ENCODE assay signal across 12 mouse cellular contexts in the genomic region with DNA sequence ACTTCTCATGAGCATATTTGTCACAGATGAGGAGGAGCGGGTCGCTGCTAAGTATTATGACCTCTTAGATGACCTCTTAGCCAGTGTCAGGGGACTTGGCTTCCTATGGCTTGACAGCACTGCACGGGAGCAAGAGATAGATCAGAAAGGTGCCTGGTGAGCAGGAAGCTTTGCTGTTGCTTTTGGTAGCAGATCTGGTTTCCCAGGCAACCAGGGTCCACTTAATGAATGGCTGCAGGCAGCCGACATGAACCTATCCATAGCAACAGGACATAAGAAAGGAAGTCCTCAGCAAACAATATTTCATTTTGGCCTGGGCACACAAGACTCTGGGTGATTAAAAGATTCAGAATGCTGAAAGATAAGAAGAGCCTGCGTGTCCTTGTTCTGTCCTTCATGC. TPM values are rescaled to one million over a fixed set of nuclear protein-coding genes. Genes with fewer than 3 reads are reported as not detected.
DNase-seq lines count a peak whose midpoint lies in the region; ATAC-seq lines count a peak whose summit lies in the region.
"Had no signal": no experiment of that assay in that cellular context is flagged by ENCODE, and none has a peak within 500 bp of the region (broad histone marks: within the 10 kb centered on the region; RNA-seq: fewer than 3 reads in every experiment).

No protein-coding gene starts in this region.

- intact Hi-C loops in heart, postnatal 36 days (cut with DNase I), result loop anchor here (5.0 kb wide), 1 partner anchor 288 kb away; no protein-coding TSS in a partner anchor

- peaks cover 12% of the 10 kb centered on the region for H3K4me1 ChIP-seq in forebrain, embryonic 13.5 days
- H3K4me1 ChIP-seq in midbrain, embryonic 11.5 days (ENCODE audit: control insufficient read depth, insufficient read depth, low read length), result peaks cover 3% of the 10 kb centered on the region

- no peak overlapping the region for H3K4me3 ChIP-seq in forebrain, embryonic 13.5 days
- no peak overlapping the region for H3K4me3 ChIP-seq in midbrain, embryonic 11.5 days (ENCODE audit: low read depth, low read length)
- H3K4me3 ChIP-seq: heart, adult 2 months had no signal

- H3K36me3 ChIP-seq in forebrain, embryonic 13.5 days (ENCODE audit: poor library complexity, severe bottlenecking), result no peaks in the 10 kb centered on the region
- H3K36me3 ChIP-seq in midbrain, embryonic 11.5 days (ENCODE audit: control insufficient read depth, insufficient read depth, low read length), result no peaks in the 10 kb centered on the region

- ATAC-seq in forebrain, embryonic 13.5 days, result no peak
- peak; percentile 31; the same call in 1 of the 2 replicates for ATAC-seq in midbrain, embryonic 11.5 days (ENCODE audit: low FRiP score)
- ATAC-seq: inflammation-experienced regulatory T-cells, adult 6 months had no signal

- WGBS in forebrain, embryonic 13.5 days, result 17% methylated on average over 5 of the region's 5 CpGs
- 16% methylated on average over 5 of the region's 5 CpGs for WGBS in midbrain, embryonic 11.5 days

- H3K9ac ChIP-seq in forebrain, embryonic 13.5 days, result no peak overlapping the region
- no peak overlapping the region for H3K9ac ChIP-seq in midbrain, embryonic 11.5 days (ENCODE audit: low read length)

- DNase-seq in heart, adult 11 months, result peak; percentile 42
- no peak for DNase-seq in heart, postnatal 36 days
- DNase-seq in ZHBTc4 (ENCODE audit: low read depth, low spot score), result peak; percentile 15
- peak; percentile 83 for DNase-seq in midbrain, embryonic 11.5 days (ENCODE audit: low spot score, missing footprints)
- DNase-seq in gastrocnemius, adult 8-10 months (ENCODE audit: low spot score in 2 of 2), result no peak
- no peak for DNase-seq in layer of hippocampus, adult 8-10 months (ENCODE audit: low spot score in 2 of 2)
- DNase-seq in cerebellum, adult 9-10 months, result no peak
- DNase-seq: cerebellum, postnatal 25 days; heart, adult 2 months had no signal

- no peaks in the 10 kb centered on the region for H3K9me3 ChIP-seq in forebrain, embryonic 13.5 days (replicated peaks)
- H3K9me3 ChIP-seq in midbrain, embryonic 11.5 days (ENCODE audit: control insufficient read depth, low read length), result no peaks in the 10 kb centered on the region

- H3K27me3 ChIP-seq in forebrain, embryonic 13.5 days, result no peaks in the 10 kb centered on the region
- no peaks in the 10 kb centered on the region for H3K27me3 ChIP-seq in midbrain, embryonic 11.5 days (ENCODE audit: control insufficient read depth, insufficient read depth, low read length)

- H3K4me2 ChIP-seq in forebrain, embryonic 13.5 days, result no peak overlapping the region
- no peak overlapping the region for H3K4me2 ChIP-seq in midbrain, embryonic 11.5 days

- H3K27ac ChIP-seq in forebrain, embryonic 13.5 days, result 0 out of 2 replicates have a peak overlapping the region, but pooled peaks have one; percentile 44
- no peak overlapping the region for H3K27ac ChIP-seq in midbrain, embryonic 11.5 days (ENCODE audit: low read depth, low read length)
- H3K27ac ChIP-seq: heart, adult 2 months had no signal

RNA-seq across cellular contexts. Expression of a gene that starts 13.9 kb away (rescaled TPM):
- total RNA-seq in heart, postnatal 36 days (2021), result 10 to 100 TPM; 17.1 to 25.1 TPM
- polyA plus RNA-seq in forebrain, embryonic 13.5 days (2015; fragmentation: Nextera tagmentation; extraction: Ambion mirVana), result 34.0 and 40.4 TPM in 2 replicates
- polyA plus RNA-seq in midbrain, embryonic 11.5 days (2014; fragmentation: Nextera tagmentation; extraction: Ambion mirVana), result 42.3 and 50.4 TPM in 2 replicates
- total RNA-seq in gastrocnemius, adult 8-10 months (2022), result 10 to 100 TPM; 17.2 to 23.4 (median 22.3) TPM
- total RNA-seq in layer of hippocampus, adult 8-10 months (2022), result 10 to 100 TPM; 70.6 to 89.2 (median 80.9) TPM

RNA-seq across cellular contexts. Expression of a gene that starts 14.1 kb away (rescaled TPM):
- total RNA-seq in heart, postnatal 36 days (2021), result 1 to 10 TPM; 7.7 to 8.5 TPM
- polyA plus RNA-seq in forebrain, embryonic 13.5 days (2015; fragmentation: Nextera tagmentation; extraction: Ambion mirVana), result 35.1 and 41.0 TPM in 2 replicates
- 53.3 and 55.4 TPM in 2 replicates for polyA plus RNA-seq in midbrain, embryonic 11.5 days (2014; fragmentation: Nextera tagmentation; extraction: Ambion mirVana)
- 1 to 10 TPM; 2.7 to 5.6 (median 3.8) TPM for total RNA-seq in gastrocnemius, adult 8-10 months (2022)
- total RNA-seq in layer of hippocampus, adult 8-10 months (2022), result 10 to 100 TPM; 13.5 to 18.4 (median 15.3) TPM

RNA-seq across cellular contexts. Expression of a gene that starts 25.9 kb away (rescaled TPM):
- total RNA-seq in heart, postnatal 36 days (2021), result not detected
- 3.4 and 5.4 TPM in 2 replicates for polyA plus RNA-seq in forebrain, embryonic 13.5 days (2015; fragmentation: Nextera tagmentation; extraction: Ambion mirVana)
- polyA plus RNA-seq in midbrain, embryonic 11.5 days (2014; fragmentation: Nextera tagmentation; extraction: Ambion mirVana), result 0.26 and 0.37 TPM in 2 replicates
- total RNA-seq in gastrocnemius, adult 8-10 months (2022), result under 1 TPM; 0.03 to 0.19 (median 0.06) TPM
- 100 to 1,000 TPM; 194 to 269 (median 224) TPM for total RNA-seq in layer of hippocampus, adult 8-10 months (2022)
- total RNA-seq: heart, adult 2 months; MEL had no signal
- polyA plus RNA-seq: inflammation-experienced regulatory T-cells, adult 6 months had no signal

Comparison
In these comparisons a context has a peak if more than half of its experiments do, and no peak if none do; other contexts are left out.
1. DNase-seq: peak in heart, adult 11 months (single experiment), ZHBTc4 (single experiment) and midbrain, embryonic 11.5 days (single experiment); none in heart, postnatal 36 days (0 of 2), gastrocnemius, adult 8-10 months (0 of 2), layer of hippocampus, adult 8-10 months (0 of 2) and cerebellum, adult 9-10 months (single experiment).
2. RNA of a gene that starts 25.9 kb away (total RNA-seq): 194 to 269 TPM in layer of hippocampus, adult 8-10 months; 0.03 to 0.19 TPM in gastrocnemius, adult 8-10 months and not detected in heart, postnatal 36 days; every median in the first group is over 100 times any median in the second.